Mouse (Mus musculus) kidney, adult 10 weeks (tissue): ENCODE measurements around the gene Glra2. TPM values are rescaled to one million over a fixed set of nuclear protein-coding genes. Genes with fewer than 3 reads are reported as not detected.

Source experiments
- polyA plus RNA-seq: library from polyadenylated mRNA; stranded (reverse); fragments of 350-450 nt; fragmentation: Illumina TruSeq; extraction: RNeasy Lipid Tissue Mini Kit (QIAGEN cat#74804); gene quantifications from one replicate; pipeline ENCODE4 v1.2.3, GENCODE M21; 2014; ENCODE audit warnings: low read depth, low replicate concordance

Gene Glra2
- not detected for polyA plus RNA-seq

DNA sequence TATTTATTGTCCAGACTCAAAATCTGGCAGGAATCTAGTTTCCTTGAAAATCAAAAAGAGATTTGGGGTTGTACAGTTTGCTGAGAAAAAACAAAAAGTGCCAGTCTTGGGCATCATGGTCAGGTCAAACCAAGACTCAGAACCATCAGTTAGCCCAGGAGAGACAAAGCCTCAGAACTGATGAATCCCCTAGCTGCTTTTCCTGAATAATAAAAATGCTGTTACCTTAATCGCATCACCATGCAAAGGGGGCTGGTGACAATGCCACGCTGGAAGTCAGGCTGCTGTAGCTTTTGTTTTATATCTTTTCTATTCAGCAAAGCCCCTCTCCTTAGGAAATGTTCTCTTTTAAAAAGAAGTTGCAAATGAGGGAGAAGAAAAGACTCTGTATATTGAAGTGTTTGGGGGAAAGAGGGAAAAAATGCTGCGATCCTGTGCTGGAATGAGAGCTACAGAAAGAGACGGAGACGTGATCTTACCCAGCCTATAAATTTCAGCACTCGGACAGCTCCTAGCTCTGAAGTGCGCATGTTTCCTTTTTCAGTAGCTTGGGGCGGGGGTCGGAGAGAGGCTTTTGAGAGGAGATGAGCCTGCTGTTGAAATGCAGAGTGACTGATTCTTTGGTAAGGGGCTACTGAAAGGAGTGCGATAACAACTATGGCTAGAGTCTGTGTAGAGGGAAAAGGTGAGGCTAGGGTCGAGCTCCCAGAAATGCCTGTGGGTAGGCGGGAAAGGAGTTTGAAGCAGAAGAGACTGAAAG is at the start of gene Glra2:
Gene Glra2 (minus strand): TSS at position 455 of the 760 bp plus-strand sequence.

